Mouse (Mus musculus): ENCODE results near the gene Arhgap23. TPM values are rescaled to one million over a fixed set of nuclear protein-coding genes. Genes with fewer than 3 reads are reported as not detected.

Arhgap23 gene
- polyA plus RNA-seq, 1 experiment from 2014 or later, result 6.0 TPM

DNA sequence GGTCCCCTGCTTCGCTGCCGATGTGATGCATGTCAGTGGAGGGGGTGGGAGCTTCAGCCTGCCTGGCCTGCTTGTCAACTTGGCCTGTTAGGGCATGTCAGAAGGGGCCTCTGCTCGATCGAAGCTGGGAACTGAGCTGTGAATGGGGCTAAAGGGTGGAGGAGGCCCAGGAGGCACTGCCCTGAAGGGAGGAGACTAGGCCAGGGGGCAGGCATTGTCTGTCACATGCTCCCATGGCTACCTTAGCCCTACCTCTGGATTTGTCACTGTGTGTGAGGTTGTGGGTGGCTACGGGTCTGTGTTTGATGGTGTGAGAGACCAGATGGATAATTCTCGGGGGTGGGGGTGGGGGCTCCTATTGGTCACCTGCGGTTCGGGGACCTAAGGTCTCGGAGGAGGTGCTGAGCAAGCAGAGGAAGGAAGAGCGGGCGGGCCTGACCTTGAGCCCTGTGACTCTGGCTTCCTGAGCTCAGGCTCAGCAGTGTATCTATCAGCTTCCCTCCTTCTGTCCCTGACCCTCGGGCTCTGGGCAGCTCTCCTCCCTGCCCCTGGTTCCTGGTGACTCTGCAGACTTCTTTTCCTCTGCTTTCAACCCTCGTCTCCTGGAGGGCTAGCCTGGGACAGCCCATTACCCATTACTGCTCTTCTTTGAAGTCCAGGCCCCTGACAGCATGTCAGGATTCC lies 20.6 kb downstream of the Arhgap23 start:
- WGBS, result 21% methylated on average over 13 of the region's 13 CpGs
- H3K4me3 ChIP-seq, result 0 out of 2 replicates have a peak overlapping the region, but pooled peaks have one; percentile 0
- ATAC-seq (replicated peaks; ENCODE audit: insufficient number of reproducible peaks, insufficient read depth, low FRiP score, low read depth), result 0 out of 2 replicates have a peak, but pooled peaks have one; percentile 1

DNA sequence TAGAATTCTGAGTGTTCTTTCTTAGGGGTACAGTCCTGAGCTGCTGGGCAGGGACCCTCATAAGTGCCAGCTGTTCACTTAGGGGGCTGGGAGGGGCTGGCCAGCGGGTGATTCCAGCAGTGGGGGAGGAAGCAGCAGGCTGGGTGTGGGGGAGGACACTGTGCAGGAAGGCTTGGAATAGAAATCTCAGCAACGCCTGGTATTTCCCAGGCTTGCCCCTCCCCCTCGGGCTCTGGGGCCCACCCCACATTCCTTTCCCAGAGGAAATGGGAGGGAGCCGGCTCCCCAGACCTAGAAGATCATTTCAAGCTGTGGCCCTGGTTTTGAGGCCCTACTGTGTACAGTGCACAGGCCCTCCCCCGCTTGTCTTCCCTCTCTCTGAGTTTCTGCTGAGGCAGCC lies 22.4 kb downstream of the Arhgap23 start:
- no peak overlapping the region; the same call in 1 of the 2 replicates for H3K9ac ChIP-seq
- peaks cover 90% of the 10 kb centered on the region for H3K4me1 ChIP-seq (replicated peaks)
- WGBS, result 4% methylated on average over 5 of the region's 5 CpGs
- no peaks in the 10 kb centered on the region for H3K36me3 ChIP-seq
- H3K9me3 ChIP-seq (replicated peaks), result no peaks in the 10 kb centered on the region
- peak overlapping the region; percentile 88 for H3K4me2 ChIP-seq
- no peak overlapping the region for H3K4me3 ChIP-seq
- H3K27me3 ChIP-seq, result no peaks in the 10 kb centered on the region
- peak overlapping the region; percentile 92 for H3K27ac ChIP-seq
- peak; percentile 48 for ATAC-seq (replicated peaks; ENCODE audit: insufficient number of reproducible peaks, insufficient read depth, low FRiP score, low read depth)

More for the DNA sequence above, 20.6 kb downstream of the Arhgap23 start:
- H3K9ac ChIP-seq, result peak overlapping the region; percentile 15; the same call in 1 of the 2 replicates
- H3K36me3 ChIP-seq, result no peaks in the 10 kb centered on the region
- H3K27me3 ChIP-seq, result no peaks in the 10 kb centered on the region
- peak overlapping the region; percentile 57 for H3K4me2 ChIP-seq
- no peaks in the 10 kb centered on the region for H3K9me3 ChIP-seq (replicated peaks)
- H3K27ac ChIP-seq, result peak overlapping the region; percentile 92
- peaks cover 81% of the 10 kb centered on the region for H3K4me1 ChIP-seq (replicated peaks)

DNA sequence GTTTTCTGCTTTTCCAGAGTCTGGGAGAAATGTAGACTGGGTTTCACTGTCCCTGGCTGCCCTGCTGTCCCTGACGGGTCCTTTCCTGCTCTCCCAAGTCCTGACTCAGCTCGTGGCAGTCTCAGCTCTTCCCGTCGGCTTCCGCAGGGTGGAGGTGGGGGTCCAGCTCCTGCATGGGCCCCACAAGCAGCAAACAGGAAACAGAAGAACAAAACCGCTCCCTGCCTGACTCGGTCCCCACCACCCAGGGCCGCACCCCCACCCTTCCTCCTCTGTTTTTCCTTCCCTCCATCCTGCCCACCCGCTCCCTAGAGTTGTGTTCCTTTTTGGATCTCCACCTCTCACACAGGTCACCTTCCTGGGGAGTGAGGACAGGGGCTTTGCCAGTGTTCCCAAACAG lies 23.5 kb downstream of the Arhgap23 start:
- H3K4me2 ChIP-seq, result peak overlapping the region; percentile 88
- ATAC-seq (replicated peaks; ENCODE audit: insufficient number of reproducible peaks, insufficient read depth, low FRiP score, low read depth), result no peak
- peak overlapping the region; percentile 92 for H3K27ac ChIP-seq
- WGBS, result 35% methylated on average over 9 of the region's 9 CpGs
- H3K27me3 ChIP-seq, result no peaks in the 10 kb centered on the region
- peaks cover 93% of the 10 kb centered on the region for H3K4me1 ChIP-seq (replicated peaks)
- peaks cover 3% of the 10 kb centered on the region; the same call in 1 of the 2 replicates for H3K36me3 ChIP-seq
- H3K9me3 ChIP-seq (replicated peaks), result no peaks in the 10 kb centered on the region
- peak overlapping the region; percentile 29 for H3K9ac ChIP-seq
- no peak overlapping the region; the same call in 1 of the 2 replicates for H3K4me3 ChIP-seq

DNA sequence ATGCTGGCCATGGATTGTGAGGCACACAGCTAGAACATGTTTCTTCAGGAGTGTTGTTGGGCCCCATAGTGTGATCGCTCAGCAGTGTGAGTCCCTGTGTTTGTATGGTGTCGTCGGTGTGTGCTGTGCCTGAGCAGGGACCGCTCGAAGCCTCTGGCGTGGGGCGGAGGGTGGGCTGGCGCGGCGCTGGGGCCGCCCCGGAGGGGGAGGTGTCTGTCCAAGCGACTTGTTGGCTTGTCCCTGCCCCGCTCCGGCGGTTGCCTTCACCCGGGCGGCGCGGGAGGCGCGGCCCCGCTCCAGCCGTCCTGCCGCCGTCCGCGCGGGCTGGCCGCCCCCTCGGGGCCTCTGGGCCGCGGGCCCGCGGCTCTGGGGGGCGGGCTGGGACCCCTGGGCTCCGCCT lies 24.6 kb downstream of the Arhgap23 start:
- Histone ChIP-seq H3K27ac (peak overlapping the region; percentile 92), H3K36me3 (peaks cover 13% of the 10 kb centered on the region), H3K27me3 (no peaks in the 10 kb centered on the region), H3K9ac (peak overlapping the region; percentile 98), H3K4me3 (peak overlapping the region; percentile 91), H3K9me3 (replicated peaks) (no peaks in the 10 kb centered on the region), H3K4me2 (peak overlapping the region; percentile 88), H3K4me1 (replicated peaks) (peaks cover 93% of the 10 kb centered on the region)
- peak; percentile 75 for ATAC-seq (replicated peaks; ENCODE audit: insufficient number of reproducible peaks, insufficient read depth, low FRiP score, low read depth)
- under 1% methylated on average over 36 of the region's 37 CpGs for WGBS

DNA sequence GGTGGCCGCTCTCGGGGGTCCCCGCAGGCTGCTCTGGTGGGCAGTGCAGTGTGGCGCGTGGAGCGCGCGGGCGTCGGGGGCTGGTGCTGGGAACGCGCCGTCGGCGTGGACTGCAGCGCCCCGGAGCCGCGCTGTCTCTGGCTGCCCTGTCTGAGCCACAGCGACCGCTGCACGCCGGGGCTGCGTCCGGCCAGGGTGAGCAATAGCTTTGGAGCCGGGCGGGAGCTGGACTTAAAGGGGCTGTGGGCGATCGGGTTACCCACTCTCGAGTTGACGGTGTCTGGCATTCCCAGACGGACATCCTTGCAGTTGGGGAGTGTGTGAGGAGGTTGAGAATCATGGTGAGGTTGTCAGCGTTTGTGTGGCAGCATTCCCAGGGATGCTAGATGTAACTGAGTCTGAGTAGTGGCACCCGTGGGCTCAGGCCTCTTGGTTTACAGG lies 25.1 kb downstream of the Arhgap23 start:
- peak overlapping the region; percentile 88 for H3K4me2 ChIP-seq
- ATAC-seq (replicated peaks; ENCODE audit: insufficient number of reproducible peaks, insufficient read depth, low FRiP score, low read depth), result peak; percentile 20
- H3K27me3 ChIP-seq, result no peaks in the 10 kb centered on the region
- H3K36me3 ChIP-seq, result peaks cover 19% of the 10 kb centered on the region
- no peaks in the 10 kb centered on the region for H3K9me3 ChIP-seq (replicated peaks)
- peak overlapping the region; percentile 98 for H3K9ac ChIP-seq
- under 1% methylated on average over 34 of the region's 34 CpGs for WGBS
- H3K27ac ChIP-seq, result peak overlapping the region; percentile 92
- H3K4me1 ChIP-seq (replicated peaks), result peaks cover 90% of the 10 kb centered on the region
- H3K4me3 ChIP-seq, result peak overlapping the region; percentile 91

DNA sequence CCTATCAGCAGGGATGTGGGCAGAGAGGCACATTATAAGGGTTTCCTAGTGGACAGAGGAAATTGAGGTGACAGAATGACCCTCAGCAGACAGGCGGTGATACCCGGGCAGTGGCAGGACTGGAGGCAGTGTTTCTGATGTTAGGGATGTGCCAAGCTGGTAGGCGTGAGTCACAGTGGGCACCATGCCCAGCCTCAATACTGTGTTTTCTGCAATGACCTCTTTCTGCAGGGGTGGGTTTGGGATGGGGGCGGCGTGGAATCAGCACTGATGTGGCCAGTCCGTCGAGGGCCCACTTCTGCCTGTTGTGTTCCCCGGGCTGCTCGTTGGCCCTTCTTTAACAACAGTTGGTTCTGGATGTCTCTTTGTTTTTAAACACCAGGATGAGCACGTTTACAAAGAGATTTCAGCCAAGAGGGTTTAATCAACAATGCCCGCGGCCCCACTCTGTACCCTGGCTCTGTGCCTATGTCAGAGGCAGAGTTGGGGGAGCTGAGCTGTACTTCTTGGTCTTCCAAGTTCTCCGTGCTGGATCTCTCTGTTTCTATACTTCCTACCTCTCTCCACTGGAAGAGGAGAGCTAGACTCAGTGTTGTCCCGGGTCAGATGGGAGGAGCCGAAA lies 25.8 kb downstream of the Arhgap23 start:
- peaks cover 90% of the 10 kb centered on the region for H3K4me1 ChIP-seq (replicated peaks)
- H3K9ac ChIP-seq, result peak overlapping the region; percentile 98
- H3K9me3 ChIP-seq (replicated peaks), result no peaks in the 10 kb centered on the region
- peaks cover 25% of the 10 kb centered on the region for H3K36me3 ChIP-seq
- ATAC-seq (replicated peaks; ENCODE audit: insufficient number of reproducible peaks, insufficient read depth, low FRiP score, low read depth), result no peak
- peak overlapping the region; percentile 91 for H3K4me3 ChIP-seq
- WGBS, result 12% methylated on average over 15 of the region's 15 CpGs
- H3K27ac ChIP-seq, result peak overlapping the region; percentile 92
- H3K27me3 ChIP-seq, result no peaks in the 10 kb centered on the region
- peak overlapping the region; percentile 88 for H3K4me2 ChIP-seq

DNA sequence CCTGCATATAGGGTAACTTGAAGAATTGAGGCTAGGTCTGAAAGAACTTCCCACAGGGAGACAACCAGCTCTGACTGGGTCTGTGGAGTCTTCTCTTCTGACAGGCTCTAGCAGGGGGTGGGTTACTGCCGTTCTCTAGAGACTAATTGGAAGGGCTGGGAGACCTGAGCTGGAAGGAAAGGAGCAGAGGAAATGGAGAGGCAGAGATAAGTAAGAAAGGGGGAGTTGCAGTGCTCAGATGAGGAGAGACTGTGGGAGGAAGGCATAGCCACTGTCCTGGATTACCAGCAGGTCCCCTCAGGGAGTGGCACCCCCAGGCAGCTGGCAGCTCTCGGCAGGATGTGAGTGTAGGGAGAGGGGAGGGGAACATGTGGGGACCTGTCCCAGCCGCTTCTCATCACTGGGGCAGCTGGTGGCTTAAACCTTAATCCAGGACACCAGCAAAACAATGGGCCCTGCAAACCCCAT lies 26.4 kb downstream of the Arhgap23 start:
- H3K9me3 ChIP-seq (replicated peaks), result no peaks in the 10 kb centered on the region
- H3K4me3 ChIP-seq, result peak overlapping the region; percentile 91
- no peak for ATAC-seq (replicated peaks; ENCODE audit: insufficient number of reproducible peaks, insufficient read depth, low FRiP score, low read depth)
- peak overlapping the region; percentile 98 for H3K9ac ChIP-seq
- 13% methylated on average over 3 of the region's 3 CpGs for WGBS
- H3K4me1 ChIP-seq (replicated peaks), result peaks cover 85% of the 10 kb centered on the region
- H3K27me3 ChIP-seq, result no peaks in the 10 kb centered on the region
- H3K27ac ChIP-seq, result peak overlapping the region; percentile 92
- H3K36me3 ChIP-seq, result peaks cover 29% of the 10 kb centered on the region
- H3K4me2 ChIP-seq, result peak overlapping the region; percentile 88

DNA sequence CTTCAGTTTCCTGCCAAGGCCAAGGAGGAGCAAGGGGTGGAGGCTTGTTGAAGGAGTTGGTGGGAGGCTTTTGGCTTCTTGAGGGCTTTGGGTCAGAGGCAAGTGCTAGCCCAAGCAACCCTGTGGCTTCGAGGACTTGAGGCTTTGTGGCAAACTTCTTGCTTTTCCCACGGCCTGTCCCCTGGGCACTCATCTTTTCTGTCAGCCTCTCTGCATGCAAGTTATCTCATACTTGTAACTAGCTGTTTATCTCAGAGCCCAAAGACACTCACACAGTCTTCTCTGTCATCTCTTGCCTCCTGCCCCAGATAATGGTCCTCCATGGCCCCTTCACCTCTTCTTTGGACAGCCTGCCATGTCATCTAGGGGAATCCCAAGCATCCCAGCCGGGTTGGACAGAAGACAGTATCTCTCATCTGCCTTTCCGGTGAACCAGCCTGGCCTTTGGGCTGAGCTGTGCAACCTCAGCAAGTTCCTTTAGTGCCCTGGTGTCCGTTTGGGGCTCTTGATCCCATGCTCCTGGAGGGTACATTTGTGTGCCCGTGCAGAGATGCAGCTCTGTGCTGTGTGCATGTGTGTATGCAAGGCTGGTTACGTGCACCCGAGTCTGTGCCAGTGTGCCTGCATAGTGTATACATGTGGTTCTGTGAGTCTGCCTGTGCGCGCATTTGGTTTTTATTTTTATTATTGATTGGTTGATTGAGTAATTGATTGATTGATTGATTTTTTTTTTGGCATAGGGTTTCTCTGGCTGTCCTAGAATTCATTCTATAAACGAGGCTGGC lies 27.8 kb downstream of the Arhgap23 start:
- WGBS, result 60% methylated on average over 11 of the region's 11 CpGs
- H3K36me3 ChIP-seq, result peaks cover 40% of the 10 kb centered on the region
- H3K27me3 ChIP-seq, result no peaks in the 10 kb centered on the region
- no peak for ATAC-seq (replicated peaks; ENCODE audit: insufficient number of reproducible peaks, insufficient read depth, low FRiP score, low read depth)
- H3K4me3 ChIP-seq, result peak overlapping the region; percentile 91; the same call in 1 of the 2 replicates
- H3K27ac ChIP-seq, result peak overlapping the region; percentile 92
- peak overlapping the region; percentile 98 for H3K9ac ChIP-seq
- H3K4me2 ChIP-seq, result peak overlapping the region; percentile 88
- peaks cover 71% of the 10 kb centered on the region for H3K4me1 ChIP-seq (replicated peaks)
- H3K9me3 ChIP-seq (replicated peaks), result no peaks in the 10 kb centered on the region

DNA sequence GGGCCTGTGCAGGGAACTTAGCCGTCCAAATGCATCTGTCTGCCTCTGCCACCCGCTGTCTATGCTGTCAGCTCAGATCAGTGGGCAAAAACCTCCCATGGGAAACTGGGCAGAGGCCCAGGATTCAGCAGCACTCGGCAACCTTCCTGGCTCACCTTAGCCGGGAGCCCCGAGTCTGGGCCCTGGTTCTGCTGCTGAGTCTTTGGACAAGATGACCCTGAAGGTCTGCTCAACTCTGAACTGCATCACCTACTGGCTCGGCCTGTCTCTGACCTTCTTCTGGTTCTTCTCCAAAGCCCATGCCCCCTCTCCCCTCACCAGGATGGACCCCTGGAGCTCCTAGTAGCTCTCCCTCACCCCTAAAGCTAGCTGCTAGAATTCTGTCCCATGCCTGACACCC lies 30.3 kb downstream of the Arhgap23 start:
- Histone ChIP-seq H3K9ac (0 out of 2 replicates have a peak overlapping the region, but pooled peaks have one; percentile 15), H3K4me3 (no peak overlapping the region), H3K27ac (no peak overlapping the region), H3K4me2 (no peak overlapping the region), H3K27me3 (no peaks in the 10 kb centered on the region), H3K36me3 (peaks cover 51% of the 10 kb centered on the region), H3K4me1 (replicated peaks) (peaks cover 70% of the 10 kb centered on the region), H3K9me3 (replicated peaks) (no peaks in the 10 kb centered on the region)
- 60% methylated on average over 6 of the region's 6 CpGs for WGBS
- ATAC-seq (replicated peaks; ENCODE audit: insufficient number of reproducible peaks, insufficient read depth, low FRiP score, low read depth), result no peak

DNA sequence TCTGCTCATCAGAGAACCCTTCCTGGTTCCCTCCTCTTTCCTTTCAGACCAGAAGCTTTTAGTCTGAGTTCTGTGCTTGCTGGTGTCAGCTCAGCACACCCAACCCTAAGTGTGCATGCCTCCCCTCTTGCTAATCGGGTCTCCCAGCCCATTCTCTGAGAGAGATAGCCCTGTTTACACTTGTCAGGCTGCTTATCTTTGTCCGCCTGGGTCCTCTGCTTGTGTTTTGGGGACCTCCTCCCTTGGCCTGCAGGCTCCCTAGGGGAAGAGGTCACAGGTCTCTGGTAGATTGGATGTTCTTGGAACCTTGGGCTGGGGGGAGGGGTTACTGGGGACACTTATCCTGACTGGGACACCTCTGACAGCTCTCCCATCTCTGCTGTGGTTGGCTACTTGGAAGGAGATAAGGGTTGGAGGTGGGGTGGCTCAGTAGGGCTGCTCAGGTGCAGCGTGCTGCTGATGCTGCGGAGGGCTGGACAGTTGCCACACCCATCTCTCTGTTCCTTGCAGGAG lies 30.7 kb downstream of the Arhgap23 start:
- H3K4me2 ChIP-seq, result no peak overlapping the region
- H3K9ac ChIP-seq, result no peak overlapping the region
- no peak overlapping the region for H3K27ac ChIP-seq
- H3K4me3 ChIP-seq, result no peak overlapping the region
- peaks cover 70% of the 10 kb centered on the region for H3K4me1 ChIP-seq (replicated peaks)
- 53% methylated on average over 4 of the region's 4 CpGs for WGBS
- peaks cover 52% of the 10 kb centered on the region for H3K36me3 ChIP-seq
- no peak for ATAC-seq (replicated peaks; ENCODE audit: insufficient number of reproducible peaks, insufficient read depth, low FRiP score, low read depth)
- no peaks in the 10 kb centered on the region for H3K27me3 ChIP-seq
- no peaks in the 10 kb centered on the region for H3K9me3 ChIP-seq (replicated peaks)

DNA sequence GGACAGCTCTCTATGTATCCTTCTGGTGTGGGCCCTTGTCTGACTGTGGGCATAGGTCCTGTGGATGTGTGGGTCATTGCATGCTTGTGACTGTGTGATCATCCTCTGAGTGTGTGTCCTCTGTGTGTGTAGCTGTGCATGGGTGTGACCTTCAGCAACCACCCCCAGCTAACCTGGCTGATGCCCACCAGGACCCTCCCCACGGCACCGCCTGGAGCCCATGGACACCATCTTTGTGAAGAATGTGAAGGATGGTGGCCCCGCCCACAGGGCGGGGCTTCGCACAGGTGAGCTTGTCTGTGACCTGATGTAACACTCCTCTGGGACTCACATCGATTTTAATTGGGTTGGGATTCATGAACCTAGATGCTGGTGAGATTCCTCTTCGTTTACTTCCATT lies 32.6 kb downstream of the Arhgap23 start:
- Histone ChIP-seq H3K9ac (no peak overlapping the region), H3K4me1 (replicated peaks) (peaks cover 56% of the 10 kb centered on the region), H3K27ac (no peak overlapping the region), H3K4me2 (no peak overlapping the region), H3K36me3 (peaks cover 71% of the 10 kb centered on the region), H3K9me3 (replicated peaks) (no peaks in the 10 kb centered on the region), H3K27me3 (no peaks in the 10 kb centered on the region), H3K4me3 (no peak overlapping the region)
- no peak for ATAC-seq (replicated peaks; ENCODE audit: insufficient number of reproducible peaks, insufficient read depth, low FRiP score, low read depth)
- WGBS, result 81% methylated on average over 7 of the region's 7 CpGs
